Mouse (Mus musculus) WW6 (cell line): ENCODE measurements around the gene Ksr1.
A peak's percentile ranks its signal among the peaks of the same experiment; 100 is the strongest.

Experiments used
- DNase-seq: peaks from one replicate; pipeline ENCODE4 v3.0.0-alpha.2; 2013; ENCODE audit warnings: low read depth, low spot score

Ksr1 gene

DNA sequence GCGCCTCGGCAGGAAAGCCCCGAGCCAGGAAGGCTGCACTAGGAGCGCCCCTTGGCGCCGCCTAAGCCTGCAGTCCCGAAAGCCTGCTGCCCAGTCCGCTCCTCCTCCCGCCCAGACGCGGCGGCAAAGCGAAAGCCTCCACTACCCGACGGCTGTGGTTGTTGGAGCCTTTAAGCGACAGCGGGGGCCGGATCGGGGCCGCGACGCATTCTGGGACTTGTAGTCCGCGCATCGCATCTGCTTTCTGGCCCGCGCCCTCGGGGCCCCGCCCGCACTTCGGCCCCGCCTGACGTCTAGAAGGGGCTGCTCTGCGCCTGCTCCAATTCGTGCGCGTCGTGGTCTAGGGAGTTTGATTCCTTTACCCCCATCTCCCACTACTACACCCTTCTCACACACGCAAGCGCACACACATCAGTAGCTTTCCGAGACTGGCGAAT lies at the start of gene Ksr1:
Gene Ksr1 (minus strand): TSS at position 77 of the 437 bp plus-strand sequence.
- DNase-seq, result peak; percentile 95

GRCm38 (mm10) chr11:79192176-79192575 lies 46.0 kb upstream of the Ksr1 start:
- DNase-seq, result no peak

DNA sequence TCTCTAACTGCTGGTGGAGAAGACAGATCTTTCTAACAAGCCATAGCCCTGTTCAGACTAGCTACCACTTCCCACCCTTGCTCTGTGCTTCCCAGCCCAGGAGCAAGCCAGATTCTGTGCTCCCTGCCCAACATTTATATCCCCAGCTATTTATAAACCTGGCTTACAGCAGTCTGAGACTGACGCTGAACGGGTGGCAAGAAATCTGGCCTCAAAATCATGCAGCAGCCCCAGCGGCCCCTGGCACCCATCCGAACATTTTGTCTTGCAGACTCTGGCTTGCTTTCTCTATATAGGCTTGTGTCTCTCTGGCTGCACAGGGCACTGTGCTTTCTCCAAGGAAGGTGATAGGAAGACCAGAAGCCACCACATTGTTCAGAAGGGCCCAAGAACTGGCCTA lies 45.0 kb upstream of the Ksr1 start:
- DNase-seq, result no peak

- no peak for DNase-seq
Measured at GRCm38 (mm10) chr11:79190257-79190656, 44.0 kb upstream of the Ksr1 start.

- no peak for DNase-seq
Measured at GRCm38 (mm10) chr11:79188176-79188575, 42.0 kb upstream of the Ksr1 start.

GRCm38 (mm10) chr11:79187291-79187690 lies 41.1 kb upstream of the Ksr1 start:
- DNase-seq, result no peak

DNA sequence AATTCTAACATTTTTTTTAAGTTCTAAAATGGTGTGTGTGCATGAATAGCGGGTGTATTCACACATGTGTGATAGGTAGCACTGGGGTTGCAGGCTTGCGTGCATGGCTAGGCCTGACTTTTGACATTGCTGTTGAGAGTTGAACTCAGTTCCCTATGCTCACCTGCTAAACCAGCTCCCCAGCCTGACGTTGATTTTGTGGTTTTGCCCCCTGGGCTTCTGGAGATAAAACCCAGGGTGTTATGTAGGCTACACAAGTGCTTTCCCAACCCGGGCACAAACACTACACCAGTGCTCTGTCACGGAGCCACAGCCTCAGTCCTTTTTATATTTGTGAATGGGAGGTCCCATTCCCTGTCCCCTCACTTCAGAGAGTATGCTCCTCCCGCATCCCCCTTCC lies 39.5 kb upstream of the Ksr1 start:
- DNase-seq, result no peak

GRCm38 (mm10) chr11:79184126-79184888 lies 38.1 kb upstream of the Ksr1 start:
- DNase-seq, result no peak

GRCm38 (mm10) chr11:79183400-79183799 lies 37.2 kb upstream of the Ksr1 start:
- no peak for DNase-seq

DNA sequence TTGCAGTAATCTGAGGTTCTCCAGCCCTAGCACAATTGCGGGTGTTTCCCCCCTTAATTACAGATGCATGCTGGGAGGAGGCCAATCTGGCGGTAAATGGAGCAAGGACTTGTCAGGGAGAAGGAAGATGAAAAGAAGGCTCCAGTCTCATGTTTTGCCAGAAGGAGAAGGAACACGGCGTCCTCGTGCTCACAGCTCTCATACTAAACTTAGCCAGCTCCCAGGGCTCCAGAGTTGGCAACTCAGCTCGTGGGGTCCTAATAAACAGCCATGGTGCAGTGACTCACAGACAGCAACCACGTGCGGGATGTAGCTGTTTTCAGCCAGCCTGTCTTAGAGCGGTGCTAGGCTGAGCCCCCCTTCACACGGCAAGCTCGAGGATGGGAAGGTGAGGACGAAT lies 36.7 kb upstream of the Ksr1 start:
- no peak for DNase-seq

DNA sequence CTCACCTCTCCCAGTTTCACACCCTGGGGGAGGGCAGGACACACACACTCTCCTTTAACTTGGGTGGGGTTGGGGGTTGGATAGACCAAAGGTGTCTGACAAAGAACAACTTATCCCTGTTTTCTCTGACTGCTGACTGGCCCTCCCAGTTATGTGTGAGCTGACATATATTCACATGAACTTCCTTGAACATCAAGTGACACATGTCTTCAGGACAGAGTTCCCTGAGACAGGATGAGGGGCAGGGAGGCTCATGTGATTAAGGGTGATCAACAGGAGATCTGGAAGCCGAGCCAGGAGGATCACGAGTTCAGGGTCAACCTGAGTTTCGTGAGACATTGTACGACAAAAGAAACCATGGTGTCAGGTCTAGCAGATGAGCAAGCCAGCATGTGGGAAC lies 35.7 kb upstream of the Ksr1 start:
- no peak for DNase-seq

DNA sequence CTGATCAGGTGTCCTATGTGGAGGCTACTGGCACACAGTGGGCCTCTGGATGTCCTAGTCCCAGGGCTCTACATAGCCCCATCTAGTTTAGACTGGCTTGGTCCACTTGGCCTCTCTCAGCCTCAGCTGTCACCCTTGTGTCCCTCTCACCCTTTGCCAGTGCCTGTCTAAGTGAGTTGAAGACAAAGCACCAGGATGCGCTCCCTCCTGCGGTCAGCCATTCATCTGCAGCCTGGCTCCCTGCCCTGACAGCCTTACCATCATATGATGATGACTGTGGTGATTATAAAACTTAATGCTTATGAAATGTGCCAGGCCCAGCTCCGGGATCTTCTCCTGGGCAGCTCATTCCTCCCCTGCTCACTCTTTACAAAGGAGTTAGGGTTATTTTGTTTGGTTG lies 30.5 kb upstream of the Ksr1 start:
- no peak for DNase-seq

DNA sequence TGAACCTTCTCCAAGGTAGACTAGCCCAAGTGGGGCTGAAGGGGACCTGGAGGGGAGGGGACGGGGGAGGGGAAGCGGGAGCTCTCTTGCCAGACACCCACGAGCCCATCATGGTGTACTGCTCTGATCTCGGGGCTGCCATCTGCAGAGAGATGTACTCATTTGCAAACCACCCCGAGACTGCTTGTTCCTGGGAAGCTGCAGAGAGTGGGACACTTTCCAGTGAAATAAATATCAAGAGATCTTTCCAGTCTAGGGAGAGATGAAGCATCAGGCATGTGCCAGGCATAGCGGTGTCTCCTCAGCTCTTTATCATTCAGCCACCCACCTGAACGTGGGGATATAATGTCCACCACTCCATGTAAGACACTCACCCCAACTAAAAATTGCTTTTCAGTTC lies 25.8 kb upstream of the Ksr1 start:
- no peak for DNase-seq

- no peak for DNase-seq
Measured at GRCm38 (mm10) chr11:79166582-79167300, 20.5 kb upstream of the Ksr1 start.

DNA sequence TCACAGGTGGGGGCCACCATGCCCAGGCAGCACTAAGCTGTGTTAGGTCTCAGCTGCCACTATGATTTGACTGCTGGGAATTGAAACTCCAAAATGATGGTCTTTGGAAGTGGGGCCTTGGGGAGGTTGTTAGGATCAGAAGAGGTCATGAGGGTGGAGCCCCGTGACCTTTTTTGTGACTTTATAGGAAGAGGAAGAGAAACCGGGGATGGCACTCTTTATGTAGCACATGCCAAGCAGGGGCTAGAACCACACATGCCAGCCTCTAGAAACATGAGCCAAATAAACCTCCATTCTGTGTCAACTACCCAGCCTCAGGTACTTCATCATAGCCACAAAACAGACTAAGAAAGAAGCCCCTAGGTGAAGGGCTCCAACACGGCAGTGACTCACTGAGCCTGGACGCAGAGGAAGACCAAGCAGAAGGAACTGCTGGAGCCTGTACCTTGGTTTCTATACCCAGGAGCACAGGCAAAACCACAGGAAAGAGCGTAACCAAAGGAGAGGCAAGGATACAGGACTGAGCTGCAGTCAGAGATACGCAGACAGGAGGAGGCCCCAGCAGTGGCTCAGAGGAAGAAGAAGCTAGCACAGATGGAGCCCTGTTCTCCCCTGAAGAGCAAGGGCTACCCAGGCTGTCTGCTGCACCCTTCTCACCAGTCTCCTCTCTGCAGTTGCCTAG lies 15.0 kb upstream of the Ksr1 start:
- no peak for DNase-seq

- no peak for DNase-seq
Measured at GRCm38 (mm10) chr11:79160127-79160526, 13.9 kb upstream of the Ksr1 start.

GRCm38 (mm10) chr11:79157729-79158128 lies 11.5 kb upstream of the Ksr1 start:
- no peak for DNase-seq

- DNase-seq, result no peak
Measured at GRCm38 (mm10) chr11:79155348-79155747, 9.1 kb upstream of the Ksr1 start.

GRCm38 (mm10) chr11:79152696-79153095 lies 6.5 kb upstream of the Ksr1 start:
- DNase-seq, result no peak

- no peak for DNase-seq
Measured at GRCm38 (mm10) chr11:79151874-79152273, 5.7 kb upstream of the Ksr1 start.

DNA sequence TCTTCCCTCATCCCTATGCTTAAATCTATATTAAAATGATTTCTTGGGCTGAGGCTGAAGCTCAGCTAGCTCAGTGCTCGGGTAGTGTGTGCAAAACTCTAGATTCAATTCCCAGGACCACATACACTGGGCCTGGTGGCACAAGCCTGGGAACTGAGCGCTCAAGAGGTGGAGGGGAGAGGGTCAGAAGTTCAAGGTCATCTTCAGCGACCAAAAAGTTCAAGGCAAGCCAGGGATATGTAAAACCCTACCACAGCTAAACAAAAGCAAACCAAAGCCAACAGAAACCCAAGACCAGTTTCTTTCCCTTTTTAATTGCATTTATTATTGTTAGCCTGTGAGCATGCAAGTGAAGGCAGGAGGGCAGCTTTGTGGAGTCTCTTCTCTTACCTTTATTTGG lies 4.1 kb upstream of the Ksr1 start:
- no peak for DNase-seq

DNA sequence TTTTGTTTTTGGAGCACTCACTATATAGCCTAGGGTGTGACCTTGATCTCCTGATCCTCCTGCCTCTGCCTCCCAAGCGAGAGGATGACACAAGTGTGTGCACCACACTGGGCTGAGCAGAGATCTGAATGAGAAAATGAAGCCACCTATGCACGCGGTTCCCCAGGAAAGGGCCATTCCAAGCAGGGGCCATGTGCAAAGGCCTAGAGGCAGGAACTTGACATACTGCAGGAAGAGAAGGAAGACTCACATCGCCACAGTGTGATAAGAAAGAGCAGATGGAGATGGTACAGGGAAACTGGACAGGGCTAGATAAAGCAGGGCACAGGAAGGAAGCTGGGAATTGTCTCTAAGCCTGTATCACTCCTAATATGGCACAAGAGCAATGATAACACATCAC lies 3.1 kb upstream of the Ksr1 start:
- DNase-seq, result no peak

- no peak for DNase-seq
Measured at GRCm38 (mm10) chr11:79148783-79149182, 2.6 kb upstream of the Ksr1 start.
